Mouse (Mus musculus) thymus, postnatal 25 days (tissue): Measurements from ENCODE around the gene Apbb2.
A peak's percentile ranks its signal among the peaks of the same experiment; 100 is the strongest.

ENCODE experiments used
- DNase-seq: peaks from one replicate; pipeline ENCODE4 v3.0.0; 2022

The Apbb2 gene

GRCm38 (mm10) chr5:66328766-66329165 is 289.8 kb downstream of the Apbb2 start:
- DNase-seq: no peak

- DNase-seq: no peak
These were observed 290.4 kb downstream of the Apbb2 start for GRCm38 (mm10) chr5:66327949-66328726.

- DNase-seq: peak; percentile 14
These were observed 292.2 kb downstream of the Apbb2 start for GRCm38 (mm10) chr5:66326395-66326794.

GRCm38 (mm10) chr5:66323603-66324002 is 295.0 kb downstream of the Apbb2 start:
- DNase-seq: no peak

GRCm38 (mm10) chr5:66323131-66323530 is 295.5 kb downstream of the Apbb2 start:
- DNase-seq: no peak

- no peak for DNase-seq
These were observed 298.7 kb downstream of the Apbb2 start for GRCm38 (mm10) chr5:66319827-66320404.

- peak; percentile 72 for DNase-seq
These were observed 299.2 kb downstream of the Apbb2 start for GRCm38 (mm10) chr5:66319341-66319740.

- DNase-seq: no peak
These were observed 302.8 kb downstream of the Apbb2 start for GRCm38 (mm10) chr5:66315791-66316190.

GRCm38 (mm10) chr5:66310806-66311205 is 307.8 kb downstream of the Apbb2 start:
- no peak for DNase-seq

- no peak for DNase-seq
These were observed 308.3 kb downstream of the Apbb2 start for GRCm38 (mm10) chr5:66310328-66310727.

- no peak for DNase-seq
These were observed 313.1 kb downstream of the Apbb2 start for GRCm38 (mm10) chr5:66305511-66305910.

- DNase-seq: no peak
These were observed 314.1 kb downstream of the Apbb2 start for GRCm38 (mm10) chr5:66304300-66305067.

- no peak for DNase-seq
These were observed 315.7 kb downstream of the Apbb2 start for GRCm38 (mm10) chr5:66302873-66303272.

- DNase-seq: no peak
These were observed 316.3 kb downstream of the Apbb2 start for GRCm38 (mm10) chr5:66302085-66302815.

- no peak for DNase-seq
These were observed 318.0 kb downstream of the Apbb2 start for GRCm38 (mm10) chr5:66300576-66300975.

GRCm38 (mm10) chr5:66298856-66299255 is 319.7 kb downstream of the Apbb2 start:
- DNase-seq: no peak

- no peak for DNase-seq
These were observed 322.5 kb downstream of the Apbb2 start for GRCm38 (mm10) chr5:66296116-66296515.

GRCm38 (mm10) chr5:66294952-66295351 is 323.6 kb downstream of the Apbb2 start:
- no peak for DNase-seq

- peak; percentile 6 for DNase-seq
These were observed 324.4 kb downstream of the Apbb2 start for GRCm38 (mm10) chr5:66294106-66294625.

GRCm38 (mm10) chr5:66280742-66281141 is 337.8 kb downstream of the Apbb2 start:
- no peak for DNase-seq

- no peak for DNase-seq
These were observed 338.9 kb downstream of the Apbb2 start for GRCm38 (mm10) chr5:66279650-66280049.

- DNase-seq: no peak
These were observed 344.2 kb downstream of the Apbb2 start for GRCm38 (mm10) chr5:66274417-66274816.

GRCm38 (mm10) chr5:66271141-66271540 is 347.4 kb downstream of the Apbb2 start:
- DNase-seq: no peak
